Mouse (Mus musculus): ENCODE results near the gene Pqbp1. TPM values are rescaled to one million over a fixed set of nuclear protein-coding genes. Genes with fewer than 3 reads are reported as not detected.

Gene Pqbp1
- polyA plus RNA-seq, 1 experiment from 2014 or later, result 102 TPM

- H3K4me3 ChIP-seq (ENCODE audit: low read length), result no peak overlapping the region
- H3K27me3 ChIP-seq (ENCODE audit: control insufficient read depth, insufficient read depth, low read length), result no peaks in the 10 kb centered on the region
- peaks cover 8% of the 10 kb centered on the region; the same call in 1 of the 2 replicates for H3K36me3 ChIP-seq (ENCODE audit: control insufficient read depth, insufficient read depth, low read length)
- H3K9me3 ChIP-seq (ENCODE audit: control insufficient read depth, low read length), result no peaks in the 10 kb centered on the region
- H3K4me1 ChIP-seq (ENCODE audit: control insufficient read depth, insufficient read depth, low read length), result no peaks in the 10 kb centered on the region
- WGBS, result 58% methylated on average over 2 of the region's 2 CpGs
- no peak for ATAC-seq (ENCODE audit: low FRiP score, low TSS enrichment)
- no peak overlapping the region for H3K4me2 ChIP-seq (replicated peaks; ENCODE audit: low read depth, low read length)
- no peak overlapping the region for H3K27ac ChIP-seq (ENCODE audit: low read depth, low read length)
- no peak overlapping the region for H3K9ac ChIP-seq (ENCODE audit: low read depth, low read length)
Observed at GRCm38 (mm10) chrX:7865343-7865742, 33.7 kb downstream of the Pqbp1 start.

GRCm38 (mm10) chrX:7864551-7864950 lies 34.5 kb downstream of the Pqbp1 start:
- WGBS, result 69% methylated on average over 3 of the region's 3 CpGs

GRCm38 (mm10) chrX:7863181-7863580 lies 35.9 kb downstream of the Pqbp1 start:
- ATAC-seq (ENCODE audit: low FRiP score, low TSS enrichment), result no peak
- Histone ChIP-seq H3K27ac (ENCODE audit: low read depth, low read length) (no peak overlapping the region), H3K4me2 (replicated peaks; ENCODE audit: low read depth, low read length) (no peak overlapping the region), H3K4me1 (ENCODE audit: control insufficient read depth, insufficient read depth, low read length) (no peaks in the 10 kb centered on the region), H3K36me3 (ENCODE audit: control insufficient read depth, insufficient read depth, low read length) (peaks cover 6% of the 10 kb centered on the region; the same call in 1 of the 2 replicates), H3K9ac (ENCODE audit: low read depth, low read length) (no peak overlapping the region), H3K27me3 (ENCODE audit: control insufficient read depth, insufficient read depth, low read length) (no peaks in the 10 kb centered on the region), H3K9me3 (ENCODE audit: control insufficient read depth, low read length) (no peaks in the 10 kb centered on the region), H3K4me3 (ENCODE audit: low read length) (no peak overlapping the region)
- WGBS, result 95% methylated on average over 1 of the region's 1 CpGs

More at GRCm38 (mm10) chrX:7864551-7864950, 34.5 kb downstream of the Pqbp1 start:
- Histone ChIP-seq H3K4me1 (ENCODE audit: control insufficient read depth, insufficient read depth, low read length) (no peaks in the 10 kb centered on the region), H3K27me3 (ENCODE audit: control insufficient read depth, insufficient read depth, low read length) (no peaks in the 10 kb centered on the region), H3K9ac (ENCODE audit: low read depth, low read length) (no peak overlapping the region), H3K36me3 (ENCODE audit: control insufficient read depth, insufficient read depth, low read length) (peaks cover 8% of the 10 kb centered on the region; the same call in 1 of the 2 replicates), H3K4me2 (replicated peaks; ENCODE audit: low read depth, low read length) (no peak overlapping the region), H3K27ac (ENCODE audit: low read depth, low read length) (no peak overlapping the region), H3K9me3 (ENCODE audit: control insufficient read depth, low read length) (no peaks in the 10 kb centered on the region), H3K4me3 (ENCODE audit: low read length) (no peak overlapping the region)
- ATAC-seq (ENCODE audit: low FRiP score, low TSS enrichment), result no peak

- H3K4me2 ChIP-seq (replicated peaks; ENCODE audit: low read depth, low read length), result no peak overlapping the region
- 85% methylated on average over 3 of the region's 3 CpGs for WGBS
- H3K27me3 ChIP-seq (ENCODE audit: control insufficient read depth, insufficient read depth, low read length), result no peaks in the 10 kb centered on the region
- no peak overlapping the region for H3K4me3 ChIP-seq (ENCODE audit: low read length)
- H3K4me1 ChIP-seq (ENCODE audit: control insufficient read depth, insufficient read depth, low read length), result no peaks in the 10 kb centered on the region
- no peak overlapping the region for H3K27ac ChIP-seq (ENCODE audit: low read depth, low read length)
- H3K9ac ChIP-seq (ENCODE audit: low read depth, low read length), result no peak overlapping the region
- peaks cover 5% of the 10 kb centered on the region; the same call in 1 of the 2 replicates for H3K36me3 ChIP-seq (ENCODE audit: control insufficient read depth, insufficient read depth, low read length)
- ATAC-seq (ENCODE audit: low FRiP score, low TSS enrichment), result no peak
- H3K9me3 ChIP-seq (ENCODE audit: control insufficient read depth, low read length), result no peaks in the 10 kb centered on the region
Observed at GRCm38 (mm10) chrX:7859191-7859753, 39.8 kb downstream of the Pqbp1 start.

GRCm38 (mm10) chrX:7854578-7854977 lies 44.5 kb downstream of the Pqbp1 start:
- Histone ChIP-seq H3K36me3 (ENCODE audit: control insufficient read depth, insufficient read depth, low read length) (peaks cover 5% of the 10 kb centered on the region; the same call in 1 of the 2 replicates), H3K27ac (ENCODE audit: low read depth, low read length) (no peak overlapping the region), H3K4me2 (replicated peaks; ENCODE audit: low read depth, low read length) (no peak overlapping the region), H3K4me1 (ENCODE audit: control insufficient read depth, insufficient read depth, low read length) (no peaks in the 10 kb centered on the region), H3K9ac (ENCODE audit: low read depth, low read length) (no peak overlapping the region), H3K4me3 (ENCODE audit: low read length) (no peak overlapping the region), H3K27me3 (ENCODE audit: control insufficient read depth, insufficient read depth, low read length) (no peaks in the 10 kb centered on the region), H3K9me3 (ENCODE audit: control insufficient read depth, low read length) (no peaks in the 10 kb centered on the region)
- ATAC-seq (ENCODE audit: low FRiP score, low TSS enrichment), result no peak
- 40% methylated on average over 2 of the region's 2 CpGs for WGBS

- H3K4me3 ChIP-seq (ENCODE audit: low read length), result no peak overlapping the region
- H3K9me3 ChIP-seq (ENCODE audit: control insufficient read depth, low read length), result no peaks in the 10 kb centered on the region
- no peak overlapping the region for H3K4me2 ChIP-seq (replicated peaks; ENCODE audit: low read depth, low read length)
- WGBS, result 86% methylated on average over 2 of the region's 2 CpGs
- ATAC-seq (ENCODE audit: low FRiP score, low TSS enrichment), result no peak
- H3K27me3 ChIP-seq (ENCODE audit: control insufficient read depth, insufficient read depth, low read length), result no peaks in the 10 kb centered on the region
- H3K4me1 ChIP-seq (ENCODE audit: control insufficient read depth, insufficient read depth, low read length), result no peaks in the 10 kb centered on the region
- no peak overlapping the region for H3K27ac ChIP-seq (ENCODE audit: low read depth, low read length)
- no peaks in the 10 kb centered on the region; the same call in 1 of the 2 replicates for H3K36me3 ChIP-seq (ENCODE audit: control insufficient read depth, insufficient read depth, low read length)
- H3K9ac ChIP-seq (ENCODE audit: low read depth, low read length), result no peak overlapping the region
Observed at GRCm38 (mm10) chrX:7847845-7848244, 51.2 kb downstream of the Pqbp1 start.

Other genes with a start within 250 kb of the Pqbp1 start
- 6.9 and 9.7 TPM in 2 replicates for gene Prickle3, start 242.0 kb downstream of the Pqbp1 start, polyA plus RNA-seq (2014; fragmentation: Nextera tagmentation; extraction: Ambion mirVana)
- gene Plp2, start 227.9 kb downstream of the Pqbp1 start, polyA plus RNA-seq (2014; fragmentation: Nextera tagmentation; extraction: Ambion mirVana), result 188 and 190 TPM in 2 replicates
- gene Magix, start 218.0 kb downstream of the Pqbp1 start, polyA plus RNA-seq (2014; fragmentation: Nextera tagmentation; extraction: Ambion mirVana), result 0.28 and 0.29 TPM in 2 replicates
- 21.3 and 47.4 TPM in 2 replicates for gene Gpkow, start 202.1 kb downstream of the Pqbp1 start, polyA plus RNA-seq (2014; fragmentation: Nextera tagmentation; extraction: Ambion mirVana)
- 26.0 and 34.0 TPM in 2 replicates for gene Wdr45, start 184.9 kb downstream of the Pqbp1 start, polyA plus RNA-seq (2014; fragmentation: Nextera tagmentation; extraction: Ambion mirVana)
- gene Gm45208, start 177.0 kb downstream of the Pqbp1 start, polyA plus RNA-seq (2014; fragmentation: Nextera tagmentation; extraction: Ambion mirVana), result 0.23 TPM in 1 of 2 replicates, not detected in the other
- gene Praf2, start 170.8 kb downstream of the Pqbp1 start, polyA plus RNA-seq (2014; fragmentation: Nextera tagmentation; extraction: Ambion mirVana), result 74.5 and 80.1 TPM in 2 replicates
- gene Ccdc120, start 148.4 kb downstream of the Pqbp1 start, polyA plus RNA-seq (2014; fragmentation: Nextera tagmentation; extraction: Ambion mirVana), result 15.6 and 21.5 TPM in 2 replicates
- 19.7 and 25.6 TPM in 2 replicates for gene Tfe3, start 136.7 kb downstream of the Pqbp1 start, polyA plus RNA-seq (2014; fragmentation: Nextera tagmentation; extraction: Ambion mirVana)
- 34.5 and 35.8 TPM in 2 replicates for gene Gripap1, start 109.5 kb downstream of the Pqbp1 start, polyA plus RNA-seq (2014; fragmentation: Nextera tagmentation; extraction: Ambion mirVana)
- gene Kcnd1, start 77.0 kb downstream of the Pqbp1 start, polyA plus RNA-seq (2014; fragmentation: Nextera tagmentation; extraction: Ambion mirVana), result 1.7 and 2.6 TPM in 2 replicates
- gene Otud5, start 57.9 kb downstream of the Pqbp1 start, polyA plus RNA-seq (2014; fragmentation: Nextera tagmentation; extraction: Ambion mirVana), result 29.6 and 29.8 TPM in 2 replicates
- gene Pim2, start 21.0 kb downstream of the Pqbp1 start, polyA plus RNA-seq (2014; fragmentation: Nextera tagmentation; extraction: Ambion mirVana), result 6.7 and 8.1 TPM in 2 replicates
- gene Slc35a2, start 15.2 kb downstream of the Pqbp1 start, polyA plus RNA-seq (2014; fragmentation: Nextera tagmentation; extraction: Ambion mirVana), result 12.6 and 14.1 TPM in 2 replicates
- 173 and 218 TPM in 2 replicates for gene Timm17b, start 88 bp upstream of the Pqbp1 start, polyA plus RNA-seq (2014; fragmentation: Nextera tagmentation; extraction: Ambion mirVana)
- not detected in 2 replicates for gene Gm10491, start 8.6 kb upstream of the Pqbp1 start, polyA plus RNA-seq (2014; fragmentation: Nextera tagmentation; extraction: Ambion mirVana)
- gene Gm10490, start 10.3 kb upstream of the Pqbp1 start, polyA plus RNA-seq (2014; fragmentation: Nextera tagmentation; extraction: Ambion mirVana), result not detected in 2 replicates
- 0.09 and 0.14 TPM in 2 replicates for gene Pcsk1n, start 20.6 kb upstream of the Pqbp1 start, polyA plus RNA-seq (2014; fragmentation: Nextera tagmentation; extraction: Ambion mirVana)
- gene Eras, start 29.3 kb upstream of the Pqbp1 start, polyA plus RNA-seq (2014; fragmentation: Nextera tagmentation; extraction: Ambion mirVana), result not detected in 2 replicates
- gene Hdac6, start 48.6 kb upstream of the Pqbp1 start, polyA plus RNA-seq (2014; fragmentation: Nextera tagmentation; extraction: Ambion mirVana), result 28.7 and 51.3 TPM in 2 replicates
- gene Gata1, start 78.8 kb upstream of the Pqbp1 start, polyA plus RNA-seq (2014; fragmentation: Nextera tagmentation; extraction: Ambion mirVana), result 0.49 and 0.53 TPM in 2 replicates
- gene Glod5, start 119.2 kb upstream of the Pqbp1 start, polyA plus RNA-seq (2014; fragmentation: Nextera tagmentation; extraction: Ambion mirVana), result not detected in 2 replicates
- gene Suv39h1, start 175.5 kb upstream of the Pqbp1 start, polyA plus RNA-seq (2014; fragmentation: Nextera tagmentation; extraction: Ambion mirVana), result 52.0 and 79.3 TPM in 2 replicates
- gene Was, start 191.2 kb upstream of the Pqbp1 start, polyA plus RNA-seq (2014; fragmentation: Nextera tagmentation; extraction: Ambion mirVana), result 0.27 and 0.51 TPM in 2 replicates
- 19.3 and 21.3 TPM in 2 replicates for gene Wdr13, start 233.6 kb upstream of the Pqbp1 start, polyA plus RNA-seq (2014; fragmentation: Nextera tagmentation; extraction: Ambion mirVana)
- 606 and 668 TPM in 2 replicates for gene Rbm3, start 246.6 kb upstream of the Pqbp1 start, polyA plus RNA-seq (2014; fragmentation: Nextera tagmentation; extraction: Ambion mirVana)

All from kidney, embryonic 14.5 days (tissue).